Mouse (Mus musculus): ENCODE data around the gene Med6.
"Not testable (repeated sequence)": the region's sequence is repeated elsewhere in the genome, so short reads cannot be mapped to it uniquely, and the experiment has no call there.

Gene Med6

GRCm38 (mm10) chr12:81564173-81564572 lies 30.6 kb downstream of the Med6 start:
- in situ Hi-C loops (cut with MboI; ENCODE audit: low sequenced_read_pairs): no loop called here

- in situ Hi-C loops (cut with MboI; ENCODE audit: low sequenced_read_pairs): no loop called here
Measured at GRCm38 (mm10) chr12:81549286-81549685, 45.5 kb downstream of the Med6 start.

GRCm38 (mm10) chr12:81547163-81547562 lies 47.6 kb downstream of the Med6 start:
- in situ Hi-C loops (cut with MboI; ENCODE audit: low sequenced_read_pairs): no loop called here

- in situ Hi-C loops (cut with MboI; ENCODE audit: low sequenced_read_pairs): no loop called here
Measured at GRCm38 (mm10) chr12:81533029-81533419, 61.8 kb downstream of the Med6 start.

- in situ Hi-C loops (cut with MboI; ENCODE audit: low sequenced_read_pairs): no loop called here
Measured at GRCm38 (mm10) chr12:81532316-81533028, 62.3 kb downstream of the Med6 start, which contains the start of the genes Gm20498 and Synj2bp. Gene Gm20498 (minus strand): TSS chr12:81532905. Gene Synj2bp (minus strand): TSS chr12:81532911.

GRCm38 (mm10) chr12:81530587-81530986 lies 64.2 kb downstream of the Med6 start:
- in situ Hi-C loops (cut with MboI; ENCODE audit: low sequenced_read_pairs): not testable (repeated sequence)

All from CH12F3 (cell line).